Mouse (Mus musculus) small intestine, adult 2 months (tissue): ENCODE data around the gene 1700069L16Rik. TPM values are rescaled to one million over a fixed set of nuclear protein-coding genes. Genes with fewer than 3 reads are reported as not detected.

Experiments used
- H3K27ac ChIP-seq: fragments of 200-500 bp; 2 replicates; pipeline ENCODE4 v1.5.1; 2012; ENCODE audit warnings: low read depth, low read length, control low read depth, inconsistent platforms; ENCODE audit not compliant: insufficient read depth
- H3K27me3 ChIP-seq: fragments of 200-500 bp; 2 replicates; pipeline ENCODE4 v1.6.1; 2012; ENCODE audit warnings: mild to moderate bottlenecking, moderate library complexity, low read length, inconsistent platforms; ENCODE audit not compliant: control insufficient read depth, insufficient read depth
- H3K36me3 ChIP-seq: fragments of 200-500 bp; 2 replicates; pipeline ENCODE4 v1.6.1; 2012; ENCODE audit warnings: mild to moderate bottlenecking, low read length, control low read depth, inconsistent platforms; ENCODE audit not compliant: control insufficient read depth, insufficient read depth
- H3K4me1 ChIP-seq: fragments of 200-500 bp; 2 replicates; pipeline ENCODE4 v1.6.1; 2012; ENCODE audit warnings: low read length, inconsistent platforms, mixed read lengths; ENCODE audit not compliant: control insufficient read depth, insufficient read depth, insufficient read length
- H3K4me3 ChIP-seq: fragments of 200-500 bp; 2 replicates; pipeline ENCODE4 v1.5.1; 2012; ENCODE audit warnings: low read depth, mild to moderate bottlenecking, control low read depth, inconsistent platforms, low read length, moderate library complexity
- CTCF ChIP-seq: fragments of 200-500 bp; IDR thresholded peaks from 2 replicates; pipeline ENCODE4 v1.5.1; 2012; ENCODE audit warnings: low read depth, mild to moderate bottlenecking, control low read depth, inconsistent platforms, low read length, moderate library complexity, mixed read lengths; ENCODE audit not compliant: insufficient replicate concordance, insufficient read length; ENCODE audit errors: extremely low read depth
- POLR2A ChIP-seq: fragments of 200-500 bp; IDR thresholded peaks from 2 replicates; pipeline ENCODE4 v1.6.1; 2012; ENCODE audit warnings: low read depth, mild to moderate bottlenecking, control low read depth, inconsistent platforms, low read length, moderate library complexity
- WGBS: fragments of 180-500 bp; shearing (Covaris S2); methylation state at CpG from one replicate; pipeline ENCODE4 v1.1.7; 2018; 5-methylcytosine and 5-hydroxymethylcytosine counted together
- polyA plus RNA-seq: library from polyadenylated mRNA; depleted of rRNA; stranded (reverse); fragments of >200 nt; gene quantifications from 2 replicates; pipeline ENCODE4 v1.2.3, GENCODE M21; 2012

1700069L16Rik gene
- polyA plus RNA-seq, 1 experiment: not detected

GRCm38 (mm10) chr5:113700388-113701023, 24.1 kb downstream of the 1700069L16Rik start:
- TF ChIP-seq CTCF (no peak), POLR2A (no peak)
- Histone ChIP-seq H3K36me3 (no peaks in the 10 kb centered on the region), H3K27ac (no peak overlapping the region), H3K4me1 (0 out of 2 replicates have a peak, but pooled peaks cover 1% of the 10 kb centered on the region), H3K4me3 (no peak overlapping the region), H3K27me3 (no peaks in the 10 kb centered on the region)
- 49% methylated on average over 19 of the region's 19 CpGs for WGBS

DNA sequence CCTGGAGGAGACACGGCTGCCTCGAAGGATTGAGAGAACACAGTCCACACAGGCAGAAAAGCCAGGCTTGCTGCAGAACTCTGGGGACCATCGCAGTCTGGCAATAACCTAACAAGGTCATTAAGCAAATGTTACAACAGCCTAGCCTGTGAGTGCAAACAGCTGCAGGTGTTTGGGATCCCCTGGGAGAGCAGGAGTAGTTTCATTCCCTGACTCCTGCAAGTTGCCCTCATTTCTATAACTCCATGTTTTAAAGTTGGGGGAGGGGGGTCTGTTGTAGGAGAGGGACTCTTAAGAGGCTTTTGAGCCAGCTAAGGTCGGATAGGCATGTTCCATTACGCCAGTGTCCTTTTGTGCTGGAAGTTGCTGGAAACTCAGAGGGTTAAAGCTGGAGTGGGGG, 30.2 kb downstream of the 1700069L16Rik start:
- Histone ChIP-seq H3K4me1 (no peaks in the 10 kb centered on the region), H3K27ac (no peak overlapping the region), H3K4me3 (no peak overlapping the region), H3K27me3 (no peaks in the 10 kb centered on the region), H3K36me3 (no peaks in the 10 kb centered on the region)
- 33% methylated on average over 5 of the region's 5 CpGs for WGBS
- TF ChIP-seq POLR2A (no peak), CTCF (no peak)

GRCm38 (mm10) chr5:113694000-113694399, 30.6 kb downstream of the 1700069L16Rik start:
- Histone ChIP-seq H3K27ac (no peak overlapping the region), H3K4me3 (no peak overlapping the region), H3K36me3 (no peaks in the 10 kb centered on the region), H3K27me3 (no peaks in the 10 kb centered on the region), H3K4me1 (no peaks in the 10 kb centered on the region)
- no peak for TF ChIP-seq CTCF
- TF ChIP-seq POLR2A: no peak
- 55% methylated on average over 4 of the region's 4 CpGs for WGBS

- no peaks in the 10 kb centered on the region for H3K36me3 ChIP-seq
- H3K4me3 ChIP-seq: no peak overlapping the region
- no peak overlapping the region for H3K27ac ChIP-seq
- WGBS: 85% methylated on average over 8 of the region's 8 CpGs
- no peaks in the 10 kb centered on the region for H3K4me1 ChIP-seq
- no peak for TF ChIP-seq POLR2A
- no peak for TF ChIP-seq CTCF
- no peaks in the 10 kb centered on the region for H3K27me3 ChIP-seq
Measured at GRCm38 (mm10) chr5:113693196-113693755, 31.3 kb downstream of the 1700069L16Rik start.

GRCm38 (mm10) chr5:113690866-113691265, 33.7 kb downstream of the 1700069L16Rik start:
- H3K27me3 ChIP-seq: no peaks in the 10 kb centered on the region
- TF ChIP-seq CTCF (no peak), POLR2A (no peak)
- WGBS: 83% methylated on average over 2 of the region's 2 CpGs

GRCm38 (mm10) chr5:113690069-113690548, 34.5 kb downstream of the 1700069L16Rik start:
- Histone ChIP-seq H3K36me3 (no peaks in the 10 kb centered on the region), H3K27me3 (no peaks in the 10 kb centered on the region), H3K4me3 (no peak overlapping the region), H3K4me1 (no peaks in the 10 kb centered on the region), H3K27ac (no peak overlapping the region)
- no peak for TF ChIP-seq POLR2A
- no peak for TF ChIP-seq CTCF
- WGBS: 80% methylated on average over 15 of the region's 15 CpGs

More at GRCm38 (mm10) chr5:113690866-113691265, 33.7 kb downstream of the 1700069L16Rik start:
- no peaks in the 10 kb centered on the region for H3K4me1 ChIP-seq
- no peak overlapping the region for H3K27ac ChIP-seq
- no peaks in the 10 kb centered on the region for H3K36me3 ChIP-seq
- H3K4me3 ChIP-seq: no peak overlapping the region

DNA sequence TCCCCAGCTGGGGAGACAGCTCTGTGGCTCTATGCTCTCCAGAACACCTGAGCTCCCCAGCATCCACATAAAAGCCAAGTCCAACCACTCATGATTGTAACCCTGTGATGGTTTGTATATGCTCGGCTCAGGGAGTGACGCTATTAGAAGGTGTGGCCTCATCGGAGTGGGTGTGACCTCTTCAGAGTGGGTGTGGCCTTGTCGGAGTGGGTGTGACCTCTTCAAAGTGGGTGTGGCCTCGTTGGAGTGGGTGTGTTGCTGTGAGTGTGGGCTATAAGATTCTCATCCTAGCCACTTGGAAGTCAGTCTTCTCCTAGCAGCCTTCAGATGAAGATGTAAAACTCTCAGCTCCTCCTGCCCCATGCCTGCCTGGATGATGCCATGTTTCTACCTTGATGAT, 37.1 kb downstream of the 1700069L16Rik start:
- TF ChIP-seq CTCF: no peak
- Histone ChIP-seq H3K4me3 (no peak overlapping the region), H3K27me3 (no peaks in the 10 kb centered on the region), H3K36me3 (no peaks in the 10 kb centered on the region), H3K27ac (no peak overlapping the region), H3K4me1 (no peaks in the 10 kb centered on the region)
- WGBS: 69% methylated on average over 5 of the region's 5 CpGs
